Mouse (Mus musculus) forebrain, postnatal 0 days (tissue): ENCODE measurements at regions not wholly inside any gene's neighbourhood (a gene's known extent, or its start where the extent isn't known, plus 50 kb on each side); places are given as distances from the start of the nearest gene placed in this dataset.

ENCODE experiments used
- ATAC-seq: fragments of 200-750 bp; cut with Nextera tagmentation; 2 replicates; pipeline ENCODE4 v1.8.0; 2017; ENCODE audit warnings: mild to moderate bottlenecking, moderate library complexity
- DNase-seq: peaks from one replicate; pipeline ENCODE4 v3.0.0-alpha.2; 2015
- H3K27ac ChIP-seq: fragments of 300-500 bp; sonication (generic); 2 replicates; pipeline ENCODE4 v1.5.1; 2014; ENCODE audit warnings: low read depth, mild to moderate bottlenecking, antibody characterized with exemption, low read length, moderate library complexity, mixed read lengths
- H3K27me3 ChIP-seq: fragments of 300-500 bp; sonication (generic); 2 replicates; pipeline ENCODE4 v1.6.1; 2014; ENCODE audit warnings: mild to moderate bottlenecking, low read length, mixed read lengths; ENCODE audit not compliant: insufficient read depth
- H3K36me3 ChIP-seq: fragments of 300-500 bp; sonication (generic); 2 replicates; pipeline ENCODE4 v1.6.1; 2014; ENCODE audit warnings: mild to moderate bottlenecking, moderate library complexity; ENCODE audit not compliant: insufficient read depth
- H3K4me1 ChIP-seq: fragments of 300-500 bp; sonication (generic); 2 replicates; pipeline ENCODE4 v1.6.1; 2014; ENCODE audit warnings: antibody characterized with exemption; ENCODE audit not compliant: insufficient read depth
- H3K4me2 ChIP-seq: fragments of 300-500 bp; sonication (generic); 2 replicates; pipeline ENCODE4 v1.6.1; 2014; ENCODE audit warnings: low read depth, mild to moderate bottlenecking, moderate library complexity
- H3K4me3 ChIP-seq: fragments of 300-500 bp; sonication (generic); 2 replicates; pipeline ENCODE4 v1.5.1; 2014; ENCODE audit warnings: low read depth, low read length, mixed read lengths
- H3K9ac ChIP-seq: fragments of 300-500 bp; sonication (generic); 2 replicates; pipeline ENCODE4 v1.6.1; 2014; ENCODE audit warnings: mild to moderate bottlenecking
- H3K9me3 ChIP-seq: fragments of 300-500 bp; sonication (generic); 2 replicates; pipeline ENCODE4 v1.6.1; 2016; ENCODE audit warnings: low read length
- CTCF ChIP-seq: sonication (generic); IDR thresholded peaks from 2 replicates; pipeline ENCODE4 v1.5.1; 2016; ENCODE audit warnings: antibody characterized with exemption, control low read depth, low read depth
- WGBS: fragments of 180-500 bp; shearing (Covaris S2); extraction: QIAGEN DNeasy Blood & Tissue Kit; methylation state at CpG from one replicate; pipeline ENCODE4 v1.1.7; 2014; 5-methylcytosine and 5-hydroxymethylcytosine counted together

GRCm38 (mm10) chr11:48605223-48605824 lies 194.8 kb upstream of the Rack1 start:
- no peak overlapping the region for H3K27ac ChIP-seq
- H3K36me3 ChIP-seq: no peaks in the 10 kb centered on the region
- no peak for TF ChIP-seq CTCF
- H3K4me1 ChIP-seq: no peaks in the 10 kb centered on the region
- DNase-seq: no peak
- H3K4me3 ChIP-seq: no peak overlapping the region
- ATAC-seq: no peak
- H3K9ac ChIP-seq: no peak overlapping the region
- H3K27me3 ChIP-seq: no peaks in the 10 kb centered on the region
- no peaks in the 10 kb centered on the region for H3K9me3 ChIP-seq
- 66% methylated on average over 5 of the region's 5 CpGs for WGBS
- no peak overlapping the region for H3K4me2 ChIP-seq

GRCm38 (mm10) chr11:48601096-48601495 lies 199.0 kb upstream of the Rack1 start:
- no peaks in the 10 kb centered on the region for H3K9me3 ChIP-seq
- no peak for TF ChIP-seq CTCF
- 91% methylated on average over 1 of the region's 1 CpGs for WGBS
- no peak overlapping the region for H3K9ac ChIP-seq
- H3K27ac ChIP-seq: no peak overlapping the region
- H3K4me1 ChIP-seq: peaks cover 7% of the 10 kb centered on the region; the same call in 1 of the 2 replicates
- H3K27me3 ChIP-seq: no peaks in the 10 kb centered on the region
- no peaks in the 10 kb centered on the region for H3K36me3 ChIP-seq
- no peak overlapping the region for H3K4me3 ChIP-seq
- ATAC-seq: no peak
- no peak overlapping the region for H3K4me2 ChIP-seq
- no peak for DNase-seq

- Histone ChIP-seq H3K4me2 (no peak overlapping the region), H3K27ac (no peak overlapping the region), H3K4me1 (peaks cover 7% of the 10 kb centered on the region; the same call in 1 of the 2 replicates), H3K36me3 (no peaks in the 10 kb centered on the region), H3K9ac (no peak overlapping the region), H3K4me3 (no peak overlapping the region), H3K27me3 (no peaks in the 10 kb centered on the region), H3K9me3 (no peaks in the 10 kb centered on the region)
- DNase-seq: peak; percentile 74
- peak; percentile 93 for ATAC-seq
- TF ChIP-seq CTCF: no peak
- 38% methylated on average over 5 of the region's 5 CpGs for WGBS
These were observed 200.5 kb upstream of the Rack1 start for GRCm38 (mm10) chr11:48599573-48600127.

- no peak overlapping the region for H3K4me2 ChIP-seq
- DNase-seq (peak; percentile 14), ATAC-seq (peak; percentile 28; the same call in 1 of the 2 replicates)
- no peaks in the 10 kb centered on the region for H3K27me3 ChIP-seq
- no peak overlapping the region for H3K4me3 ChIP-seq
- no peak overlapping the region for H3K9ac ChIP-seq
- TF ChIP-seq CTCF: no peak
- no peaks in the 10 kb centered on the region for H3K36me3 ChIP-seq
- no peak overlapping the region for H3K27ac ChIP-seq
- H3K4me1 ChIP-seq: peaks cover 7% of the 10 kb centered on the region; the same call in 1 of the 2 replicates
- no peaks in the 10 kb centered on the region for H3K9me3 ChIP-seq
These were observed 201.1 kb upstream of the Rack1 start for GRCm38 (mm10) chr11:48599033-48599432.

- H3K4me2 ChIP-seq: no peak overlapping the region
- no peaks in the 10 kb centered on the region for H3K9me3 ChIP-seq
- no peaks in the 10 kb centered on the region for H3K36me3 ChIP-seq
- H3K27ac ChIP-seq: no peak overlapping the region
- no peaks in the 10 kb centered on the region for H3K27me3 ChIP-seq
- WGBS: 21% methylated on average over 5 of the region's 5 CpGs
- no peak overlapping the region for H3K9ac ChIP-seq
- peaks cover 4% of the 10 kb centered on the region; the same call in 1 of the 2 replicates for H3K4me1 ChIP-seq
- DNase-seq: peak; percentile 14
- no peak for TF ChIP-seq CTCF
- peak; percentile 53 for ATAC-seq
- H3K4me3 ChIP-seq: no peak overlapping the region
These were observed 205.7 kb upstream of the Rack1 start for GRCm38 (mm10) chr11:48594429-48594828.

GRCm38 (mm10) chr11:48588833-48589649 lies 211.1 kb upstream of the Rack1 start:
- Histone ChIP-seq H3K4me1 (no peaks in the 10 kb centered on the region), H3K4me3 (no peak overlapping the region), H3K36me3 (no peaks in the 10 kb centered on the region), H3K27me3 (no peaks in the 10 kb centered on the region), H3K4me2 (no peak overlapping the region), H3K9ac (no peak overlapping the region), H3K27ac (no peak overlapping the region), H3K9me3 (no peaks in the 10 kb centered on the region)
- DNase-seq (peak; percentile 85), ATAC-seq (peak; percentile 86)
- 35% methylated on average over 9 of the region's 9 CpGs for WGBS
- TF ChIP-seq CTCF: peak; percentile 93

GRCm38 (mm10) chr11:48568769-48569168 lies 231.4 kb upstream of the Rack1 start:
- TF ChIP-seq CTCF: no peak
- H3K27me3 ChIP-seq: no peaks in the 10 kb centered on the region
- DNase-seq (no peak), ATAC-seq (no peak)
- no peak overlapping the region for H3K27ac ChIP-seq
- H3K4me2 ChIP-seq: no peak overlapping the region
- H3K9me3 ChIP-seq: no peaks in the 10 kb centered on the region
- no peak overlapping the region for H3K4me3 ChIP-seq
- no peak overlapping the region for H3K9ac ChIP-seq
- H3K4me1 ChIP-seq: no peaks in the 10 kb centered on the region
- WGBS: 87% methylated on average over 3 of the region's 3 CpGs
- H3K36me3 ChIP-seq: no peaks in the 10 kb centered on the region
